Mouse (Mus musculus) heart, postnatal 0 days (tissue): ENCODE data around the gene Smad9.

Experiments
- CTCF ChIP-seq: IDR thresholded peaks from 2 replicates; pipeline ENCODE4 v1.5.1; 2016; ENCODE audit warnings: antibody characterized with exemption, control low read depth, low read depth
- EP300 ChIP-seq: IDR thresholded peaks from 2 replicates; pipeline ENCODE4 v1.6.1; 2016; ENCODE audit warnings: antibody characterized with exemption, low read depth

- TF ChIP-seq EP300: no peak
- no peak for TF ChIP-seq CTCF
Observed at GRCm38 (mm10) chr3:54718947-54719346, 36.4 kb upstream of the Smad9 start.
